Mouse (Mus musculus) adrenal gland, adult 2 months (tissue): ENCODE measurements at regions not wholly inside any gene's neighbourhood (a gene's known extent, or its start where the extent isn't known, plus 50 kb on each side); places are given as distances from the start of the nearest gene placed in this dataset.
A peak's percentile ranks its signal among the peaks of the same experiment; 100 is the strongest.
"Not testable (repeated sequence)": the region's sequence is repeated elsewhere in the genome, so short reads cannot be mapped to it uniquely, and the experiment has no call there.

Source experiments
- DNase-seq: peaks from one replicate; pipeline ENCODE4 v3.0.0; 2021

- no peak for DNase-seq
These were observed 246.4 kb upstream of the Klf6 start for GRCm38 (mm10) chr13:5614833-5615232.

- no peak for DNase-seq
These were observed 246.0 kb upstream of the Klf6 start for GRCm38 (mm10) chr13:5615327-5615726.

- DNase-seq, result no peak
These were observed 233.2 kb upstream of the Klf6 start for GRCm38 (mm10) chr13:5628124-5628523.

DNA sequence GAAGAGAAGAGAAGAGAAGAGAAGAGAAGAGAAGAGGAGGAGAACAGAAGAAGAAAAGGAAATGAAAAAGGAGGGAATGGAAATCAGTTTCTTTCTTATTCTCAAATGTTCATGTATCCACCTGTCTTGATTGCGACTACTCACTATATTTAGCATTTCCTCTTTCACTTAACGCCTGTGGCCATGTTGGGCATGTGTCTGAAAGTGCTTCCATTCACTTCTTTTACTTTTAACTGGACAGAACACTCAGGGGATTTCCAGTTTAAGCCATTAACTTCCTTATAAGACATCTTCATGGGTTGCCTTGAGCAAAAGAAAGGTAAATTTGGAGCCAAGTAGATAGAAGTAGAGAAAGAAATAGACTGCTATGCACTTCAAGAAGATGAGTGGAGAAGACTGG, 226.3 kb upstream of the Klf6 start:
- no peak for DNase-seq

DNA sequence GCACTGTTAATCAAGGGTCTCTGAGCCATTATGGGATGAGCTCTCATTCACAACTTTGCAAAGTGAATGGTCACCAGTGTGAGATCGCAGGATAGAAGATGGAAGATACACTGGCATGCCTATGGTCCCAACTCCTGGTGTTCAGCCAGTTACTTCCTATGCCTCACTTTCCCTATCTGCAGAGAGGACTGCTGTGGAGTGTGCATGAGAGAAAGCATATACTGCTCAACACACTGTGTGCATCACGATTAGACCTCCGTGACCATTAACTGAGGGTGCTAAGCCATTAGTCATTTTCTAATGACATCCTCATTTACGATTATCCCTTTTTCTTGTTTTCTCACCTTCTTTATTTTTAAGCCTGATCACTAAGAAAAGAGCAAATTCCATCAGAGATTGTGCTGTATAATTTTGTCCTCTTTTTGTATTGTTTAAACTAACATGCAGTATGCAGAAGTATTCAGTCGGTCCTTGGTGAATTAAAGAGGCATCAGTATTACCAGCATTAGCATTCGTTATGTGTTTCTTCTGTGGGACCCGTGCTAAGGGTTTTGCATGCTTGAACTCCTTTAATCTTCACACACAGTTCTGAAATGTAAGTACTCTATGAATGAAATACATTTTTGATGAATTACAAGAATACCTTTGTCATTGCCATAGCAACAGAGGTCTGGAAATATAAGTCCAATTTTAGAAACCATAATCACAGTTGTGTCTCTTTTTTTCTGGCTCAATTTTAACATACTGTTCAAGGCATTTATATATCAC, 219.4 kb upstream of the Klf6 start:
- no peak for DNase-seq

DNA sequence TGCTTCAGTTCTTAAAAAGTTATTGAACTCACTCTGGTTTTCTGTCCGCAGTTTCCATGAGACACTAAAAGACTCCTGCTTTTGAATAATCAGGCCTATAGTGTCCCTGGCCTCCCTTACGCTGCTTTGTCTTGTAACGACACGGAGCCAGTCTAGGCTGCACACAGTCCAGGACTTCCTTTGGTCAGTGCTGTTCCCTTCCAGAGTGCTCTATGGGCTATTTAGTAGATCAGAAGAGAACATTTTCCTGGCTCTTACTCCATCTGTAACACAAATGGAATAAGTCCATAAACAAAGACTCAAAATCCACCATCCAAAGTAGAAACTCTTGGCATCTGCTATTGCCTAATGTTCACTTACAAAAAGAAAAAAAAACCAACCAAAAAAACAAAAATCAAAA, 213.0 kb upstream of the Klf6 start:
- no peak for DNase-seq

DNA sequence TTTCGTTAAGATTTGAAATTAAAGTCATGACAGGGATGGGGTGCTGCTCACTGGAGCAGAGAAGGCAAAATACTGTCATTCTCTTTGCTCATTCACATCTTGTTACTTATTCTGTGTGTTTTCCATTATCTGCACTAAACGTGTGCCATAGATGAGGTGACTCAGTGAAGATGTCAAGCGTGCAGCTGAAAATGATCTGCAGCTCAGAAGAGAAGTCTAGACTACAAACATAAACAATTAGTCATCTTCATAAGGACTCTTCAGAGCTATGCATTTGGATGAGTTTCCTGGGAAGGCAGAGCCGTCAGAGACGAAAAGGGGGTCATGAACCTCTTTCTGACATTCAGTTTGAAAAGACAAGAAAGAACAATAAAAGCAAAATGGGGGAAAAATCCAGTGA, 203.7 kb upstream of the Klf6 start:
- no peak for DNase-seq

DNA sequence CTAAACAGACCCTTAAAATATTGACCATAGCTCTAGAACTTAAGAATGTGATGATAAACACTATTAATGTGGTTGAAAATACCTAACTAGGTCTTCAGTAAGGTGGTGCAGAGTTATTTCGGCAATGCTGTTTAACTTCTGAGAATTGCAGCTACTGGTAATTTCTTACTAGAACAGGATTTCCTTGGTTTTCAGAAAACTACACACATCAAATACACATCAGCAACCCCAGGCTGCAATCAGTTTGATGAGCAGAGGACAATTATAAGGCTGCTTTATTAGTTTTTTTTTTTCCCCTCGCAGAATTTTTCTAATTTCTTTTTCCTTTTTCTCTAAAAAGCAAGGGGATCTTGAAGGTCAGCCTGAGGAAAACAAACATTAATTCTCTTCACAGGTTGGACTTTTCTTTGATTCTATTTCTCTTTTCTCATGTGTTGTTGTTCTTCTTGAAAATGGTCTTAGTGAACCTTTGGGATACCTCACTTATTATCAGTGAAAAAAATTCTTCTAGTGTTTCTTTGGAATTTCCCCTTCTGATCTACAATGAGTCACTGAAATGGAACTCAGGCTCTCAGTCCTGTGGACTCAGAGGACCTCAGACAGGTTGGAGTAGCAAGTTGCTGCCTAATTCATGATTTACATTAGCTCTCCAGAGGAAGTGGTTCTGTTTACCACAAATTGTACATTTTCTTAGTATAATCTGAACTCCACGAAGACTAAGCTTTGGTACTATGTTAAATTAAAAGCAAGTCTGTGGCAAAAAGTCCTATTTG, 194.9 kb upstream of the Klf6 start:
- no peak for DNase-seq

- DNase-seq, result no peak
These were observed 185.6 kb upstream of the Klf6 start for GRCm38 (mm10) chr13:5675668-5676067.

- DNase-seq, result no peak
These were observed 171.2 kb upstream of the Klf6 start for GRCm38 (mm10) chr13:5690124-5690523.

- DNase-seq, result not testable (repeated sequence)
These were observed 170.6 kb upstream of the Klf6 start for GRCm38 (mm10) chr13:5690680-5691079.

DNA sequence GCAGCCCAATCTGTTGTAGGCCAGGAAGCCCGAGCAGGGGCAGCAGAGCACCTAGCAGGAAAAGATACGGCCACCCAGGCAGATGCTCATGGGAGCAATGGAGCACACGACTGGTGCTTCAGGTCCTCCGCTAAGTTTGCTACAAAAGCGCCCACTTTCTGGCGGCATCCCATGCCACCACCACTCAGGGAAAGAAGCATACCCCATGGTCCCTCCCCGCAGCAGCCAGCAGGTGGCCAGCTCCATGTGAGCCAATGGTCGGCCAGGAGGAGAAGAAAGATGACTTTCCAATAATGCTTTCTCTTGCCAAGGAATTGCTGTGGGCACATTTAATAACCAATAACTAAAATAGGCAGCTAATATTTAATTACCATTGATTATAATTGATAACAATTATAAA, 166.7 kb upstream of the Klf6 start:
- DNase-seq, result no peak

GRCm38 (mm10) chr13:5695581-5695980, 165.7 kb upstream of the Klf6 start:
- DNase-seq, result not testable (repeated sequence)

DNA sequence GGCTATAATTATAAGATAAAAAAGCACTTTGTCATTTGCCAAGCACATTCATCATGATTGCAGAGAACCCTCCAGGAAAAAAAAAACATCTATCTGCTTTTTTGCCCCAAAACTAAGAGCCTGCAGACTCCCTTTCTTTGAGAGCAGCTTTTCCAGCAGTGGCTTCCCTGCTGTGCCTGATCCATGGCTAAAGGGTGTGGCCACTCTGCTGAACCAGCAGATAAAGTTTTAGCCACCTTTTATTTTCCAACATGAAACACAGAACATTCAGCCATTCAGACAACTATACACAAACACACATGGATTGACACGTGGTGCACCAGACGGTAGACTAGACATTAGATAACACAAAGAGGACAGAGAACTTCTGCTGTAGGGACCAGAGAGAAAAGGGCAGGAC, 164.9 kb upstream of the Klf6 start:
- DNase-seq, result no peak

GRCm38 (mm10) chr13:5697329-5697728, 164.0 kb upstream of the Klf6 start:
- DNase-seq, result not testable (repeated sequence)

DNA sequence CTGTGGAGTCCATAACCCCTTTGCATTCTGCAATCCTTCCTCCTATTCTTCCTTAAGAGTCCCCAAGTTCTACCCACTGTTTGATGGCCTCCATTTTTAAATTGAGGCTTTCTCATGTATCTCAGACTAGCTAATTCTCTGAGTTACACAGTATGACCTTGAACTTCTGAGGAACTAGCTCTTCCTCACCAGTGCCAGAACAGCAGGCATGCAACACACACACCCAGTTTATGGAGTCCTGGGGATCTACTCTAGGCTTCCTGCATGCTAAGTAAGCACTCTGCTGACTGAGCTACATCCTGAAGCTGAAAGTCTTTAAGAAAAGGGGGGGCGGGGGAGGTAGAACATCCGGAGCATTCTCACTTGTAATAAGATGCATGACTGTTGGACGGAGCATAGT, 159.2 kb upstream of the Klf6 start:
- no peak for DNase-seq

DNA sequence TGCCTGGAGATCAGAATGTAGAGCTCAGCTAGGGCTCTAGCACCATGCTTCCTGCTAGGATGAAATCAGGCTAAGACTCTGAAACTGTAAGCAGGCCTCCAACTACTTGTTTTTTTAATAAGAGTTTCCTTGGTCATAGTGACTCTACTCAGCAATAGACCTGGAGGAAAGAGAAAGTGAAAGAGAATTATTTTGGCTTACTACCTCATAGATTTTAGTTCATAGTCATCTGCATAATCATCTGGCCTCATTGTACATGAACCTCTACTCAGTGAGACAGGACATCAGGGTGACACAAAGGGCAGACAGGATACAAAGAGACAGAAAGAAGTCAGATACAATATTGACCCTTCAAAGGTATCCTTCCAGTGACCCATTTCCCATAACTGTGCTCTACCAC, 156.3 kb upstream of the Klf6 start:
- no peak for DNase-seq

DNA sequence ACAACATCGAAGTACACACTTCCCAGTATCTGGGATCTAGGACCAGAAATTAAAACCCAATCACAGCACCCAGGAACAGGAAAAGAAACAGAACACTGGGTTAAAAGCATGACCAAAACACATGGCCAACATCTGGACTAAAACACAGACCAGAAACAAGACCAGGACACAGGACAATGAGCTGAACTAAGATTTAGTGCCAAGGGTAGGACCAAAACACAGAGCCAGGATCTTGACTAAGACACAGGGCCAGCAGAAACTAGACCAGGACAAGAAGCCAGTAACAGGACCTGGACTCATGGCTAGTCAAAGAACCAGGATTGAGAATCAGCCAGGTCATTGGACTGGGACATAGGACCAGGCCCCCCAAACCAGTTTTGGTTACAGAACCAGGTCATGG, 149.6 kb upstream of the Klf6 start:
- DNase-seq, result no peak

DNA sequence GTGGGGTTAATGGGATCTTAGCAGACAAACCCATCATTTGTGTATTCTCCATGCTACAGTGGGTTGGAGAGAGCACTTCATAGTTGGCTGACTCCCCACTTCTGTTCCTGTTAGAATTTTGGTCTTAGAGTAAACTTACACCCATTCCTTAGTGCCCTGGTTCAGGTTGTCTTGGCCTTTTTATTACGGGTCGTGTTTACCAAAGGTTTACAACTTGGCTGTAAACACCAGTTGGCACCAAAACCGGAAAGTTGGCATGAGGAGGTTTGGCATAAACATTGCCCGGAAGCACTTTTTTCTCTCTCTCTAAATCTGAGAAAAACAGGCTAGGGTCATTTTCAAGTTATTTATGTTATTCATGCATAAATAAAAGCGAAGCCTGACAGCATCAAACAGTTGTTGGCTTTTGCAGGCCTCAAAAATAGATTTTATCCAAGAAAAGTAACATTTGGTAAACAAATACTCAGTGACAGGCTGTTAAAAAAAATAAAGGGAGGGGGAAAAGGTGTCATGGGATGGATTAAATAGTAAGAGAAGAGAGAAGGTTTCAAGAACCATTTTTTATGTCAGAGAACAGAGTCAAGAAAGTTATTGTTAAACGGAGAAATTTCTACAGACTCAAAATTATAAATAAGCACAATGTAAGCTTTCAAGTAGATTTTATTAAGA, 148.0 kb upstream of the Klf6 start:
- peak; percentile 15 for DNase-seq

- peak; percentile 63 for DNase-seq
These were observed 147.1 kb upstream of the Klf6 start for GRCm38 (mm10) chr13:5714191-5714591.

DNA sequence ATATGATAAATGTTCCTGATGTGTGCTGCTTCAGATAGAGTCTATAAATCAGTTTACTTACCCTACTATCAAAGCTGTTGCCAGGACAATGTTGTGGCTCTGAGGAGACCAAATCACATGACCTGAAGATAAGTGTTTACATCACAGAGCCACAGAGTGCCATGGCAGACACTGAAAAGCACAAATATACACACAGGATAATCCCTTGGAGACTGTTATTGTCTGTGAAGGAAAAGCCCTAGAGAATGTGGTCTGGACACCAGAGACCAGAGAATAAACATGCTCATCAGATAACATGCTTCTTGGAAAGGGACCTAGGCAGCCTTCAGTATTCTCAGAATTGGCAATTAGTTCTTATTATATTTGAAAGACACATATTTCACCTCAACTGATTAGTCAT, 146.5 kb upstream of the Klf6 start:
- DNase-seq, result peak; percentile 18

DNA sequence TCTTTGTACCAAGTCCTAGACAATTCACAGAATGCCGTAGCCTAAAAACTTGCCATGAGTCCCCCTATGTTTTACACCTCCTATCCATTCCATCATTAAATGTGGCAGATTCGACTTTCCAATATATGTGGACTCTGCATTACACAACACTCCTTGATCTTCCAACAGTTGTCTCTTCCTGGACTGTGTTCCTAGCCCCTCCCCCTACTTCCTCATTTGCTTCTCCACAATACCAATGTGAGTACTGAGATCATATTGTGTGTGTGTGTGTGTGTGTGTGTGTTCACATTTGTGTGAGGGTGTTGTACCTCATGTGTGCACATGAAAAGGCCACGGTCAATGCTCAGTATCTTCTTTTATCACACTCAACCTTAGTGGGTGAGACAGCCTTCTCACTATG, 144.5 kb upstream of the Klf6 start:
- DNase-seq, result no peak

DNA sequence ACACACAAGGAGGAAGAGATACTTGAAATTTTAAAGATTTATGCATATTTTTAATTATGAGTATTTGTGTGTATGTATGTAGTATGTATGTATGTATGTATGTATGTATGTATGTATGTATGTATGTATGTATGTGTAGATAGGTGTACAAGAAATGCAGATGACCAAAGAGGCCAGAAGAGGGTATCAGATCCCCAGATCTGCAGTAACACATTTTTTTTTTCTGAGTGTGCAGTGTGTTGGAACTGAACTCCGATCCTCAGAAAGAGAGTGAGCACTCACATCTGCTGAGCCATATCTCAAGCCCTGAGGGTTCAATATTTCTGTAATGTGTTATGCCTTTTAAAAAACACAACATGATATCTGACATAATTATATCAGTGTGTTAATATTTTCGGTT, 138.0 kb upstream of the Klf6 start:
- no peak for DNase-seq
